Mouse (Mus musculus): Measurements from ENCODE around the gene 2010300C02Rik. TPM values are rescaled to one million over a fixed set of nuclear protein-coding genes. Genes with fewer than 3 reads are reported as not detected.
A peak's percentile ranks its signal among the peaks of the same experiment; 100 is the strongest.

The 2010300C02Rik gene
- total and polyA plus RNA-seq, 2 experiments = 0.04 to 0.09 TPM

DNA sequence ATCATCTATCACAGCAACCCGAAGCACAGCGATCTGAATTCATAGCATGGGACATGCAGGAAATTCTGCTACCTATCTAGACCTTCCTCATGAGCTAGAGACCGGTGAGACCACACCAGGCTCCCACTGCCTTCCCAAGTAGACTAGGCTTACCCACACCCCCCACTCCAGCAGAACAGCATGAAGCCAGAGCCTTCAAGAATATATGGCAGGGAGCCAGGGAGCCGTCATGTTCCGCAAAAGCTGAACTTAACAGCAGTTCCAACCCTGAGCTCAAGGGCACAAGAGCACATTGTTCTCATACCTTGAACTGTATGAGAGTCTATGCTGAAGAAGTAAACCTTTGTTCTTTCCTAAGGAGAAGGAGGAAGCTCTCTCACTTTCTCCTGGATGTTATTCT is 32.4 kb downstream of the 2010300C02Rik start:
- Histone ChIP-seq H3K27ac (replicated peaks; ENCODE audit: insufficient read depth, low read depth, low read length) (no peak overlapping the region), H3K27me3 (ENCODE audit: control insufficient read depth, insufficient read depth, low read length) (no peaks in the 10 kb centered on the region), H3K9ac (ENCODE audit: low read depth, low read length) (no peak overlapping the region), H3K4me3 (ENCODE audit: insufficient read depth, low read depth, low read length) (no peak overlapping the region), H3K4me1 (ENCODE audit: control insufficient read depth, insufficient read depth, low read length) (no peaks in the 10 kb centered on the region), H3K79me2 (ENCODE audit: control insufficient read depth, insufficient read depth, low read length) (no peaks in the 10 kb centered on the region), H3K36me3 (ENCODE audit: control insufficient read depth, insufficient read depth, low read length) (no peaks in the 10 kb centered on the region)
- no peak for DNase-seq (ENCODE audit: extremely low read depth, low read depth, low spot score)
- WGBS = 80% methylated on average over 5 of the region's 5 CpGs
- TF ChIP-seq POLR2A (IDR thresholded peaks at IDR 0.05; ENCODE audit: extremely low read depth, insufficient read depth, low read length) = no peak
- no peak for TF ChIP-seq CTCF (IDR thresholded peaks at IDR 0.05; ENCODE audit: low read depth, low read length)

DNA sequence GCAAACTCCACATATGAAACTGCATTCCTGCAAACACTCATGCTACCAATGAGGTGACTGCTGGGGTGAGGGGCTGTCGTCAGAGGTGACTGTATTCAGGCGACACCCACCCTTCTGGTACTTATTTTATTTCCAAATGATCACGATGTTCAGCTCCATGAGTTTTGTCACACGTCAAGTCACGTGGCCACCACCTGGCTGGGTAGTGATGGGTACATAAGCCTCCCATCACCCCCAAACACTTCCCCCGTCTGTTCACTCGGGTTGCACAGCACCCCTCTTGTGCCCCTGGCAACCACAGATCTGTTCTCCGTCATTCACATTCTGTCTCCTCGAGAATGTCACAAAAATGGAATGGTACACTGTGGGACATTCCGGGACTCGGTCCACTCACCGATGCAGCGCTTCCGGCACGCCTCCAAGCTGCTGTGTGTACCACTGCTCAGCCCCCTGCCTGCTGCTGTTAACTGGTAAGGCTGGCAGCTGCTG is 32.9 kb downstream of the 2010300C02Rik start:
- H3K79me2 ChIP-seq (ENCODE audit: control insufficient read depth, insufficient read depth, low read length) = no peaks in the 10 kb centered on the region
- WGBS = 81% methylated on average over 15 of the region's 15 CpGs
- no peak overlapping the region for H3K27ac ChIP-seq (replicated peaks; ENCODE audit: insufficient read depth, low read depth, low read length)
- H3K4me3 ChIP-seq (ENCODE audit: insufficient read depth, low read depth, low read length) = no peak overlapping the region
- H3K4me1 ChIP-seq (ENCODE audit: control insufficient read depth, insufficient read depth, low read length) = no peaks in the 10 kb centered on the region
- H3K27me3 ChIP-seq (ENCODE audit: control insufficient read depth, insufficient read depth, low read length) = no peaks in the 10 kb centered on the region
- no peak for DNase-seq (ENCODE audit: extremely low read depth, low read depth, low spot score)
- H3K9ac ChIP-seq (ENCODE audit: low read depth, low read length) = no peak overlapping the region
- no peaks in the 10 kb centered on the region for H3K36me3 ChIP-seq (ENCODE audit: control insufficient read depth, insufficient read depth, low read length)
- TF ChIP-seq CTCF (IDR thresholded peaks at IDR 0.05; ENCODE audit: low read depth, low read length) = no peak
- no peak for TF ChIP-seq POLR2A (IDR thresholded peaks at IDR 0.05; ENCODE audit: extremely low read depth, insufficient read depth, low read length)

DNA sequence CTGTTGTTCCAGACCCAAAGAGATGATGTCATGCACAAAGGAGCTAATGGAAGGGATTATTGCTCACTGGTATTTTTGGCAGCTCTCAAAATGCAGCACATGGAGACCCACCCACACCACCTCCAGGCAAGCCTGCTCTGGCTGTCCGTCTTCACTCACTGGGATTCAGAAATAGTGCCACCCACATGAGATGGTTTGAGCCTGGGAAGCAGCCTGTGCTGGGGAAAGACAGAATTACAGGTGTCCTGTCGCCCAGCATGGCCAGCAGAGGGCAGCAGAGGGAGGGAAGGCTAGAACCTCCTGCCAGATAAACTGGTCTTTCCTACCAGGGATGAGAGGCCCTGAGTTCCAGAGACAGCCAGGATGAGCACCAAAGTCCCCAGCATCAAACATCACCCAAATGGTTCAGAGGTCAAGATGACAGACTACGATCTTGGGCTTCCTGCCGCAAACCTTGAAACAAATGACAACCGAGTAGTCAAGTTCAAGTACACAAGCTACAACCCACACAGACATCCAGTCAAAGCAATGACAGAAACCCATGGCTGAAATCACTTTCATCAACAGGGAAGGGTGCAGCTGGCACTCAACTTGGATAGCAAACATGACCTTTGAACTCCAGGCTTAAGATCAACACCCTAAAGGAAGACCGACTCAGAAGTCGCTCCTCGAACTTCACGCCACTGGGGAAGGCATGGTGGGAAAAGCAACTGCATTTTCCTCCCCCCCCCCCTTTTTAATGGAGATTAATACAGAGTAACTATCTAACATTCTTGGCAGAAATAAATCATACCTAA is 41.4 kb downstream of the 2010300C02Rik start:
- TF ChIP-seq POLR2A (IDR thresholded peaks at IDR 0.05; ENCODE audit: extremely low read depth, insufficient read depth, low read length) (no peak), CTCF (IDR thresholded peaks at IDR 0.05; ENCODE audit: low read depth, low read length) (peak; percentile 96)
- no peak overlapping the region for H3K27ac ChIP-seq (replicated peaks; ENCODE audit: insufficient read depth, low read depth, low read length)
- DNase-seq (ENCODE audit: extremely low read depth, low read depth, low spot score) = peak; percentile 29

DNA sequence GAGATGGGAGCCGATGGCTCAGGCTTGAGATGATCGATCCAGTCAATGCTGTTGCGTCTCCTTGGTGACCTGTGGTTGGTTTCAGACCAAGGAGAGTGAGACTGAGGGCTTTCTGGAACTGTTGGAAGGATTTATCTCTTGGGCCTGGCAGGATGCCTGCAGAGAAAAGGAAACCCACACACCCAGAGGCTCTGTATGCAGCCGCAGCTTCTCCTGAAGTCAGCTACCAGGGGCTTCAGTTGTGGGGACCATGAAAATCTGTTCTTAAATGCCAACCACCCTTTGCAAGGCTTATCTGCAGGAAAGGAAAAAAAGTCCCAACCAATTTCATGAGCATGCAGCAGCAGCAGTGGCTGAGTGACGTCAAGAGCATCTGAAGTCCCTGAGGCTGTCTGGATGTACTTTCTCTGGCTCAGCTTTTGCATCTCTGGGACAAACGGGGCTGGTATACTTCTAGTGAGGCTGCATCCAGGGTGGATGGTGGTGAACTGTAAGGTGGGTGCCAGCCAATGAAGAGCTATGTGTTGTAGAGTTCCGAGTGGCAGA is 42.8 kb downstream of the 2010300C02Rik start:
- Histone ChIP-seq H3K4me1 (ENCODE audit: control insufficient read depth, insufficient read depth, low read length) (no peaks in the 10 kb centered on the region), H3K79me2 (ENCODE audit: control insufficient read depth, insufficient read depth, low read length) (no peaks in the 10 kb centered on the region), H3K27ac (replicated peaks; ENCODE audit: insufficient read depth, low read depth, low read length) (no peak overlapping the region), H3K36me3 (ENCODE audit: control insufficient read depth, insufficient read depth, low read length) (no peaks in the 10 kb centered on the region), H3K9ac (ENCODE audit: low read depth, low read length) (no peak overlapping the region), H3K4me3 (ENCODE audit: insufficient read depth, low read depth, low read length) (no peak overlapping the region), H3K27me3 (ENCODE audit: control insufficient read depth, insufficient read depth, low read length) (no peaks in the 10 kb centered on the region)
- TF ChIP-seq CTCF (IDR thresholded peaks at IDR 0.05; ENCODE audit: low read depth, low read length) (no peak), POLR2A (IDR thresholded peaks at IDR 0.05; ENCODE audit: extremely low read depth, insufficient read depth, low read length) (no peak)
- WGBS = 74% methylated on average over 7 of the region's 7 CpGs
- no peak for DNase-seq (ENCODE audit: extremely low read depth, low read depth, low spot score)

More for the DNA sequence above, 41.4 kb downstream of the 2010300C02Rik start:
- H3K27me3 ChIP-seq (ENCODE audit: control insufficient read depth, insufficient read depth, low read length) = no peaks in the 10 kb centered on the region
- no peaks in the 10 kb centered on the region for H3K79me2 ChIP-seq (ENCODE audit: control insufficient read depth, insufficient read depth, low read length)
- H3K9ac ChIP-seq (ENCODE audit: low read depth, low read length) = no peak overlapping the region
- no peak overlapping the region for H3K4me3 ChIP-seq (ENCODE audit: insufficient read depth, low read depth, low read length)
- H3K4me1 ChIP-seq (ENCODE audit: control insufficient read depth, insufficient read depth, low read length) = no peaks in the 10 kb centered on the region
- WGBS = 66% methylated on average over 9 of the region's 9 CpGs
- H3K36me3 ChIP-seq (ENCODE audit: control insufficient read depth, insufficient read depth, low read length) = no peaks in the 10 kb centered on the region

DNA sequence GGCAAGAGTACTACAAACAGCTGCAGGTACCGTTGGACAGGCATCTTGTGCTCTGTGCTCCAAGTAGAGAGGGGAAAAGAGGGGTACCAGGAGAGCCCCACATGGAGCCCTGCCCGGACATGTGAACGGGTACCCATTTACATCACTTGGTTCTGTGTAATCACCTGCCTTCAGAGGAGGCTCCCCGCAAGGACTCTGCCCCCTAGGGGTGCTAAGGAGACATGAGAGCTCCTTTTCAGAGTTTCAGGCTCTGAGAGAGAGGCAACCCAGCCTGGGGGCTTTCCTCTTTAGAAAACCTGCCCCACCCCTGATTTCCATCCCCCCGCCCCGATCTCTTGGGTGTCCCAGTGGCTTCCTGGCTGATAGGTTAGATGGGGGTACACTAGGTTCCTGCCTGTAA is 44.4 kb downstream of the 2010300C02Rik start:
- 63% methylated on average over 6 of the region's 6 CpGs for WGBS
- Histone ChIP-seq H3K4me1 (ENCODE audit: control insufficient read depth, insufficient read depth, low read length) (no peaks in the 10 kb centered on the region), H3K27me3 (ENCODE audit: control insufficient read depth, insufficient read depth, low read length) (no peaks in the 10 kb centered on the region), H3K36me3 (ENCODE audit: control insufficient read depth, insufficient read depth, low read length) (no peaks in the 10 kb centered on the region), H3K9ac (ENCODE audit: low read depth, low read length) (no peak overlapping the region), H3K79me2 (ENCODE audit: control insufficient read depth, insufficient read depth, low read length) (no peaks in the 10 kb centered on the region), H3K4me3 (ENCODE audit: insufficient read depth, low read depth, low read length) (no peak overlapping the region), H3K27ac (replicated peaks; ENCODE audit: insufficient read depth, low read depth, low read length) (no peak overlapping the region)
- no peak for TF ChIP-seq POLR2A (IDR thresholded peaks at IDR 0.05; ENCODE audit: extremely low read depth, insufficient read depth, low read length)
- no peak for TF ChIP-seq CTCF (IDR thresholded peaks at IDR 0.05; ENCODE audit: low read depth, low read length)
- DNase-seq (ENCODE audit: extremely low read depth, low read depth, low spot score) = no peak

DNA sequence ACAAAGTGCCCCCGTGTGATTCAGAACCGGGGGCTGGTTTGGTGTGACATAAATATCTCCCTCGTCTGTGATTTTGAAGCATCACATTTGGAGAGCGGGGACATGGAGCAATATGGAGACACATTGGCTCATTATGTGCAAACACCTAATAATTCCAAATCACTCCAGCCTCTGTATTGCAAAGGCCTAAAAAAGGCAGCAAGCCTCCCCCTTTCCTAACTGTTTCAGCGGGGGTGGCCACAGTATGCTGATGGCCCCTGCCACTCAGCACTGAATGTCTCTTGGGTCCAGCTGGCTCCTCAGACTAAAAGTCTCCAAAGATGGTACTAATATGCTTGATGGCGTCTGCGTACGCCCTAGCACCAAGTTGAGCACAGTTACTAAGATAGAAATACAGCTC is 45.6 kb downstream of the 2010300C02Rik start:
- no peak overlapping the region for H3K4me3 ChIP-seq (ENCODE audit: insufficient read depth, low read depth, low read length)
- H3K27me3 ChIP-seq (ENCODE audit: control insufficient read depth, insufficient read depth, low read length) = no peaks in the 10 kb centered on the region
- H3K4me1 ChIP-seq (ENCODE audit: control insufficient read depth, insufficient read depth, low read length) = no peaks in the 10 kb centered on the region
- no peak overlapping the region for H3K27ac ChIP-seq (replicated peaks; ENCODE audit: insufficient read depth, low read depth, low read length)
- no peak for TF ChIP-seq CTCF (IDR thresholded peaks at IDR 0.05; ENCODE audit: low read depth, low read length)
- TF ChIP-seq POLR2A (IDR thresholded peaks at IDR 0.05; ENCODE audit: extremely low read depth, insufficient read depth, low read length) = no peak
- no peaks in the 10 kb centered on the region for H3K79me2 ChIP-seq (ENCODE audit: control insufficient read depth, insufficient read depth, low read length)
- no peak overlapping the region for H3K9ac ChIP-seq (ENCODE audit: low read depth, low read length)
- H3K36me3 ChIP-seq (ENCODE audit: control insufficient read depth, insufficient read depth, low read length) = no peaks in the 10 kb centered on the region
- 87% methylated on average over 8 of the region's 8 CpGs for WGBS
- DNase-seq (ENCODE audit: extremely low read depth, low read depth, low spot score) = no peak

All from liver, adult 2 months (tissue).